Mouse (Mus musculus) T-helper 1 cell (primary cell): ENCODE measurements around the gene Kcnv2.

Source experiments
- in situ Hi-C: fragments of 300-600 bp; cut with MboI, MseI; formaldehyde crosslinking; loops from one replicate; pipeline ENCODE4 v1.15.1; 2025; ENCODE audit warnings: high pct_unique_total_duplicates

Gene Kcnv2

GRCm38 (mm10) chr19:27322281-27322680, at the start of gene Kcnv2:
Gene Kcnv2 (plus strand): TSS chr19:27322588.
- in situ Hi-C loops: loop anchor here (10.0 kb wide), 1 partner anchor 63 kb away; no protein-coding TSS in a partner anchor

GRCm38 (mm10) chr19:27273385-27273784, 49.0 kb upstream of the Kcnv2 start:
- in situ Hi-C loops: no loop called here

- in situ Hi-C loops: no loop called here
These were observed 48.0 kb upstream of the Kcnv2 start for GRCm38 (mm10) chr19:27274382-27274781.

GRCm38 (mm10) chr19:27279174-27279573, 43.2 kb upstream of the Kcnv2 start:
- in situ Hi-C loops: no loop called here

- in situ Hi-C loops: no loop called here
These were observed 12.3 kb upstream of the Kcnv2 start for GRCm38 (mm10) chr19:27310039-27310438.

- in situ Hi-C loops: no loop called here
These were observed 11.1 kb upstream of the Kcnv2 start for GRCm38 (mm10) chr19:27311311-27311710.

GRCm38 (mm10) chr19:27312266-27313079, 9.9 kb upstream of the Kcnv2 start:
- in situ Hi-C loops: no loop called here

GRCm38 (mm10) chr19:27313080-27313413, 9.3 kb upstream of the Kcnv2 start:
- in situ Hi-C loops: no loop called here

- in situ Hi-C loops: no loop called here
These were observed 5.8 kb upstream of the Kcnv2 start for GRCm38 (mm10) chr19:27316313-27317258.

- in situ Hi-C loops: no loop called here
These were observed 5.1 kb upstream of the Kcnv2 start for GRCm38 (mm10) chr19:27317337-27317736.

GRCm38 (mm10) chr19:27322911-27323627, 681 bp downstream of the Kcnv2 start:
- in situ Hi-C loops: loop anchor here (10.0 kb wide), 1 partner anchor 62 kb away; no protein-coding TSS in a partner anchor

- in situ Hi-C loops: loop anchor here (10.0 kb wide), 1 partner anchor 59 kb away; no protein-coding TSS in a partner anchor
These were observed 3.2 kb downstream of the Kcnv2 start for GRCm38 (mm10) chr19:27325558-27325957.

- in situ Hi-C loops: loop anchor here (10.0 kb wide), 1 partner anchor 57 kb away; no protein-coding TSS in a partner anchor
These were observed 5.2 kb downstream of the Kcnv2 start for GRCm38 (mm10) chr19:27327569-27327968.

GRCm38 (mm10) chr19:27328166-27328565, 5.8 kb downstream of the Kcnv2 start:
- in situ Hi-C loops: loop anchor here (10.0 kb wide), 1 partner anchor 57 kb away; no protein-coding TSS in a partner anchor

- in situ Hi-C loops: loop anchor here (10.0 kb wide), 1 partner anchor 56 kb away; no protein-coding TSS in a partner anchor
These were observed 6.3 kb downstream of the Kcnv2 start for GRCm38 (mm10) chr19:27328644-27329043.

GRCm38 (mm10) chr19:27332207-27332794, 9.9 kb downstream of the Kcnv2 start:
- in situ Hi-C loops: no loop called here

- in situ Hi-C loops: no loop called here
These were observed 13.9 kb downstream of the Kcnv2 start for GRCm38 (mm10) chr19:27336126-27336917.

GRCm38 (mm10) chr19:27346501-27346900, 24.1 kb downstream of the Kcnv2 start:
- in situ Hi-C loops: no loop called here

GRCm38 (mm10) chr19:27351700-27352099, 29.3 kb downstream of the Kcnv2 start:
- in situ Hi-C loops: no loop called here

- in situ Hi-C loops: no loop called here
These were observed 38.0 kb downstream of the Kcnv2 start for GRCm38 (mm10) chr19:27360381-27360780.
